Mouse (Mus musculus) neural tube, embryonic 15.5 days (tissue): ENCODE measurements around the gene Dagla. TPM values are rescaled to one million over a fixed set of nuclear protein-coding genes. Genes with fewer than 3 reads are reported as not detected.

Source experiments
- ATAC-seq: fragments of 200-750 bp; cut with Nextera tagmentation; 2 replicates; pipeline ENCODE4 v1.8.0; 2017; ENCODE audit warnings: mild to moderate bottlenecking, moderate TSS enrichment, moderate library complexity; ENCODE audit not compliant: low FRiP score
- H3K27ac ChIP-seq: fragments of 300-500 bp; sonication (generic); replicated peaks from 2 replicates; pipeline ENCODE4 v1.5.1; 2015; ENCODE audit warnings: mild to moderate bottlenecking, inconsistent platforms
- H3K27me3 ChIP-seq: fragments of 300-500 bp; sonication (generic); replicated peaks from 2 replicates; pipeline ENCODE4 v1.6.1; 2015; ENCODE audit warnings: inconsistent platforms
- H3K36me3 ChIP-seq: fragments of 300-500 bp; sonication (generic); 2 replicates; pipeline ENCODE4 v1.6.1; 2015; ENCODE audit warnings: inconsistent platforms
- H3K4me1 ChIP-seq: fragments of 300-500 bp; sonication (generic); 2 replicates; pipeline ENCODE4 v1.6.1; 2015; ENCODE audit warnings: inconsistent platforms
- H3K4me2 ChIP-seq: fragments of 300-500 bp; sonication (generic); 2 replicates; pipeline ENCODE4 v1.6.1; 2015; ENCODE audit warnings: inconsistent platforms, mild to moderate bottlenecking, moderate library complexity
- H3K4me3 ChIP-seq: fragments of 300-500 bp; sonication (generic); replicated peaks from 2 replicates; pipeline ENCODE4 v1.5.1; 2015; ENCODE audit warnings: mild to moderate bottlenecking, inconsistent platforms
- H3K9ac ChIP-seq: fragments of 300-500 bp; sonication (generic); replicated peaks from 2 replicates; pipeline ENCODE4 v1.6.1; 2015; ENCODE audit warnings: mild to moderate bottlenecking, inconsistent platforms
- H3K9me3 ChIP-seq: fragments of 300-500 bp; sonication (generic); replicated peaks from 2 replicates; pipeline ENCODE4 v1.6.1; 2016; ENCODE audit warnings: inconsistent platforms
- WGBS: fragments of 180-500 bp; shearing (Covaris S2); methylation state at CpG from one replicate; pipeline ENCODE4 v1.1.7; 2015; ENCODE audit warnings: mixed read lengths; 5-methylcytosine and 5-hydroxymethylcytosine counted together
- polyA plus RNA-seq: library from polyadenylated mRNA; unstranded; fragments of >200 nt; fragmentation: Nextera tagmentation; extraction: Ambion mirVana; gene quantifications from 2 replicates; pipeline ENCODE4 v1.2.1, GENCODE M21; 2015

Dagla gene
- polyA plus RNA-seq, 1 experiment from 2014 or later, result 12.2 TPM

DNA sequence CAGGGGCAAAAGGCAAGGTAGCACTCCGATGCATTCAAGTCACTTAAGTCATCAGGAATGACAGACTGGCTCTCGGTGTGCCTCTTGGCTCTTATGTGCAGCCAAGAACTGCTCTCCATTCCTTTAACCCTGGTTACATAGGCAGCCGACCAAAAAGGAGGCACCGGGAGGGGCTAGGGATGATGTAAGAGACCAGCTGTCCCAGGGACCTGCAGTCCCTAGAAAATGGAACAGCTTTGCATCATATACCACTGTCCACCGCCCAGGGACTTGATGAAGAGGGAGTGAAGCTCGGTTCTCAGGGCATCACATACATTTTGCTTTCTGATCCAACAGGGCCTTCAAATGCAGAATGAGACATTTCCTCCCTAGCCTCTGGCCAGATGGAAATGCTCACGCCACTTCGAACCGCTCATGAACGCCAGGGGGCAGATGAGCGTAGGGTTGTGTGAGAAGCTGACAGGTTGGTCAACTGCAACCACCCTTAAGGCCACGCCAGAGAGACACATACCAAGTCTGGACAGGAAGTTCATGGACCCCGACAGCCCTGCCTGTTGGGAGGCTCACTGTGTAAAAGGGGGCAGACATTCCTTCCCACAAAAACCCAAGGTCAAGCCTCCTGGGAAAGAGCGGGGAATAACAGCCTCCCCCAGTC lies 38.4 kb downstream of the Dagla start:
- Histone ChIP-seq H3K9me3 (no peaks in the 10 kb centered on the region), H3K9ac (no peak overlapping the region), H3K36me3 (peaks cover 28% of the 10 kb centered on the region), H3K27me3 (peaks cover 28% of the 10 kb centered on the region), H3K4me3 (no peak overlapping the region), H3K4me2 (no peak overlapping the region), H3K27ac (peak overlapping the region; percentile 41), H3K4me1 (peaks cover 14% of the 10 kb centered on the region)
- ATAC-seq, result no peak
- 25% methylated on average over 14 of the region's 14 CpGs for WGBS

DNA sequence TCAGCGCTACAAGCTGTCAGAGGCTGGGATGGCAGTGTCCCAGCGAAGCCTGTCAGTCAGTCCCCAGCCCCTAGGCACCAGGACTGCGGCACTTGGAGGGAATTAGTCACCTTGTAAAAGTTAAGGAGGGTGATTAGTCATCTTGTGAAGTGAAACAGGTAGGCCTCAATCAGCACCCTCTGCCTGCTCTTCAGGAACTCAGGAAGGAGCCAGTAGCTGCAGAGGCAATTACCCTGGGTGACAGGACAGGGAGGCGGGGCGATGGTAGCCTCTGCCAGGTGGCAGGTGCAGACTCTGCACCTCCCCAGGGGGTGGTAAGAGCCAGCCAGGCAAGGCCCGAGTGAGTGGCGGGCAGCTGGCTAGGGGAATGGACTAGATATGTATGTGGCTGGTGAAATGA lies 43.3 kb downstream of the Dagla start:
- Histone ChIP-seq H3K36me3 (peaks cover 51% of the 10 kb centered on the region), H3K27ac (no peak overlapping the region), H3K4me2 (no peak overlapping the region), H3K4me3 (no peak overlapping the region), H3K9ac (no peak overlapping the region), H3K27me3 (peaks cover 8% of the 10 kb centered on the region), H3K4me1 (peaks cover 3% of the 10 kb centered on the region; the same call in 1 of the 2 replicates), H3K9me3 (no peaks in the 10 kb centered on the region)
- no peak for ATAC-seq
- WGBS, result 60% methylated on average over 7 of the region's 7 CpGs

- WGBS, result 21% methylated on average over 6 of the region's 6 CpGs
- H3K4me2 ChIP-seq, result no peak overlapping the region
- ATAC-seq, result peak; percentile 58
- no peak overlapping the region for H3K9ac ChIP-seq
- H3K4me1 ChIP-seq, result no peaks in the 10 kb centered on the region
- no peak overlapping the region for H3K27ac ChIP-seq
- H3K4me3 ChIP-seq, result no peak overlapping the region
- no peaks in the 10 kb centered on the region for H3K27me3 ChIP-seq
- H3K9me3 ChIP-seq, result no peaks in the 10 kb centered on the region
- peaks cover 61% of the 10 kb centered on the region for H3K36me3 ChIP-seq
These were observed 46.2 kb downstream of the Dagla start for GRCm38 (mm10) chr19:10258279-10259011.

DNA sequence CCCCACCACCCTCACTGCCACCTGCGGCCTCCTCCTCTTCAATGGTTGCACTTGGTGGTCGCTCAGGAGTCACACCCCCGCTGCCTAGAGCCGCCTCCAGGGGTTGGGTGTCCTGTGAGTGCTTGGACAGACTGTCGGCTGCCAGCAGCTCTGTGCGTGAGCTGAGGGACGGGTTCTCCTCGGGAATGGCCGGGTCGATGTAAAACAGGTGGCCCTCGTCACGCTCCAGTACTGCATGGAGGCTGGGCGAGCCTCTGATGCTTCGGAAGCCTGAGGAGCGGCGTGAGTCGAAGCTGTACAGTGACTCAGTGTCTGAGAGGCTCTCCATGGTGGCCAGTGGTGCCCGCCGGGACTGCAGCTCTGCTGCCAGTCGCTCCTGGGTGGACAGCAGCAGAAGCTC lies 56.5 kb downstream of the Dagla start:
- Histone ChIP-seq H3K4me3 (no peak overlapping the region), H3K36me3 (peaks cover 13% of the 10 kb centered on the region), H3K9me3 (no peaks in the 10 kb centered on the region), H3K27ac (no peak overlapping the region), H3K4me2 (no peak overlapping the region), H3K27me3 (no peaks in the 10 kb centered on the region), H3K9ac (no peak overlapping the region), H3K4me1 (no peaks in the 10 kb centered on the region)
- no peak for ATAC-seq
- WGBS, result 66% methylated on average over 20 of the region's 20 CpGs

DNA sequence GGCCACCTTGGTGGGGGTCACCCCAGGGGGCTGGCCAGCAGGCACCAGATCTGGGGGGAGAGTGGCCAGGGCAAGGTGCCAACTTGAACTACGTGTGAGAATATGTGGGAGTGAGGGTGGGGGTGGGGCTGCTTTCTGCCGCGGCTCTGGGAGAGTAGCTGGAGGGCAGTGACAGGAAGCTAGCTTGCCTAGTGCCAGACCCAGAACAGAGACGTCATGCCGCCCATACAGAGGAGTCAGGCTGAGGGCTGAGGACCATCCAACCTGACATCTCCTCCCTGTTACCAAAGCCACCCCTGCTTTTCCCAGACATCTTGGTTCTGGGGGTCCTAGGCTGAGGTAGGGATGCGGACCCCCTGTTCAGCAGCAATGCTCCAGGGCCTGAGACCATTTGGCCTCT lies 57.5 kb downstream of the Dagla start:
- Histone ChIP-seq H3K4me2 (no peak overlapping the region), H3K4me1 (0 out of 2 replicates have a peak, but pooled peaks cover 2% of the 10 kb centered on the region), H3K27ac (no peak overlapping the region), H3K9me3 (no peaks in the 10 kb centered on the region), H3K36me3 (peaks cover 13% of the 10 kb centered on the region), H3K4me3 (no peak overlapping the region), H3K27me3 (no peaks in the 10 kb centered on the region), H3K9ac (no peak overlapping the region)
- ATAC-seq, result no peak
- 36% methylated on average over 6 of the region's 6 CpGs for WGBS

DNA sequence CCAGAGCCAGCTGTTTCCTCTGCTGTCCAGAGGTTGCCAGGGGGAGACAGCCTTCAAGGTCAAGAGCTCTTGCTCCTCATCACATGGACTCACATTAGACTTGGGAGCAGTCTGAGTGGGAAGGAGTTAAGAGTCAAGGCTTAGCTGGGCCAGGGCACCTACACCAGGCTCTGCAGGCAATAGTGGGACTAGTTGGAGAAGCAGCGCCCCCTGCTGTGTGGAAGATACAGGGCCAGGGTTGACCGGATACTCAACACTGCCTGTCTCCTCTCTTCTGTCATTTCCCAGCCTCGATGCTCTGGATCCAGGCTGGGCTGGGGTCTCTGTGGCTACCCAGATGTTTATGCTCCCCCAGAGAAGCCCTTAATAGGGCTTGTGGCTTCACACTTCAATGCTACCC lies 60.5 kb downstream of the Dagla start:
- 22% methylated on average over 3 of the region's 3 CpGs for WGBS
- no peak for ATAC-seq
- no peak overlapping the region for H3K4me2 ChIP-seq
- no peaks in the 10 kb centered on the region for H3K9me3 ChIP-seq
- peaks cover 16% of the 10 kb centered on the region for H3K27me3 ChIP-seq
- peaks cover 6% of the 10 kb centered on the region for H3K36me3 ChIP-seq
- peaks cover 11% of the 10 kb centered on the region for H3K4me1 ChIP-seq
- H3K9ac ChIP-seq, result no peak overlapping the region
- H3K27ac ChIP-seq, result no peak overlapping the region
- H3K4me3 ChIP-seq, result no peak overlapping the region

DNA sequence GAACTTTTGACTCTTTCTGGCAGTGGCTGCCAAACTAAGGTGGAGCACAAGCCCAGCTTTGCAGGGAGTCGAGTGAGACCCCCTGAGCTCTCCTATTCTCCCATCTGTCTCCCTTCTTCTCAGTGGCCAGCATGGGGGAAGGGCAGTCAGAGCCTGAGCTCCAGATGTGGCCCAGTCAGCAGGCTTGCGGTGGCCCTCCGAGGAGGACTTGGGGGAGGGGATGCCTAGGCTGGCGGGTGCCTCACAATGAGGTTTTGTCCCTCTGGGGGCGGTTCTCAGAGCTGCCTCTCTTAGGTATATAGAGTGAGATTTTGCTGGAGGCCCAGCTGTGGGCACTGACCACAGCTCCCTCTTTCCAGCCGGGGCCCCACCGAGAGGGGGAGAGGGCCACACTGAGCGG lies 61.8 kb downstream of the Dagla start:
- no peak overlapping the region for H3K4me2 ChIP-seq
- peaks cover 16% of the 10 kb centered on the region for H3K27me3 ChIP-seq

GRCm38 (mm10) chr19:10240654-10241305 lies 63.9 kb downstream of the Dagla start, which contains the start of gene Myrf:
Gene Myrf (minus strand): TSS chr19:10240748.
- Histone ChIP-seq H3K36me3 (no peaks in the 10 kb centered on the region), H3K9ac (peak within 1 kb of the TSS; percentile 51), H3K4me1 (peaks cover 11% of the 10 kb centered on the region), H3K4me2 (peak within 1 kb of the TSS; percentile 84), H3K27ac (no peak within 1 kb of the TSS), H3K27me3 (peaks cover 16% of the 10 kb centered on the region), H3K9me3 (no peaks in the 10 kb centered on the region), H3K4me3 (peak within 1 kb of the TSS; percentile 46)
- peak; percentile 46; the same call in 1 of the 2 replicates for ATAC-seq
- WGBS, result 9% methylated on average over 43 of the region's 43 CpGs

More for the DNA sequence above, 61.8 kb downstream of the Dagla start:
- ATAC-seq, result no peak
- peaks cover 11% of the 10 kb centered on the region for H3K4me1 ChIP-seq
- peaks cover 6% of the 10 kb centered on the region for H3K36me3 ChIP-seq
- H3K9ac ChIP-seq, result no peak overlapping the region
- no peak overlapping the region for H3K4me3 ChIP-seq
- H3K27ac ChIP-seq, result no peak overlapping the region
- H3K9me3 ChIP-seq, result no peaks in the 10 kb centered on the region
- 8% methylated on average over 8 of the region's 8 CpGs for WGBS

DNA sequence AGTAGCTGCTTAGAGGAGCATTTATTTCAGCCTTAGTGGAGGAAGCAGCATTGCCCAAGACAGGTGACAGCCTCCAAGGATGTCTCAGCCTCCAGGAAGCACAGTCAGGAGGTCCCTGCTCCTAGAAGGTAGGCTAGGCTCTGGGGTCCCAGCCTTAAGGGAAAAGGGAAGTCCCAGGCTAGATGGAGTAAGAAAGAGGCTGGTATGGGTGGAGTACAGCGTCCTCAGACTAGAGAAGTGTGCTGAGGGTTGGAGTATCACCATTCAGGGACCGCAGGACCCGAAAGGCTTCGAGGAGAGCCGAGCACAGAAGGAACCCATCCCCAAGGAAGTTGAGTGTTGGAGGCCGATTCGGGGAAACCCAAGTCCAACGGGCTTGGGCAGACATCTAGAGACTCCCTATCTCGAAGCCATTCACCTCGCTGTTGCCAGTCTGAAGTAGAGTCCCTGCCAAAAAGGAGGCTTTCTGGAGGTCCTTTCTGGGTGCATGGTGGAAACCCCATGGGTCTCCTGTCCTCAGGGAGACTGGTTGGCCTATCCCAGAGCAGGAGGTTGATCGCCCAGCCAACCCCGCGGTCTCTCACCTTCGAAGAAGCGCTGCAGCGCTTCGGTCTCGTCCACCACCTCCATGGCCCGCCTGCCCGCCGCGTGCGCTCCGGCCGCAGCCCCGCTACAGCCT lies 64.6 kb downstream of the Dagla start:
- ATAC-seq, result no peak
- WGBS, result 5% methylated on average over 21 of the region's 26 CpGs
- no peaks in the 10 kb centered on the region for H3K36me3 ChIP-seq
- H3K4me1 ChIP-seq, result peaks cover 11% of the 10 kb centered on the region
- H3K27ac ChIP-seq, result no peak overlapping the region
- H3K27me3 ChIP-seq, result peaks cover 16% of the 10 kb centered on the region
- H3K4me3 ChIP-seq, result peak overlapping the region; percentile 46
- H3K9me3 ChIP-seq, result no peaks in the 10 kb centered on the region
- H3K9ac ChIP-seq, result peak overlapping the region; percentile 51
- H3K4me2 ChIP-seq, result peak overlapping the region; percentile 84

DNA sequence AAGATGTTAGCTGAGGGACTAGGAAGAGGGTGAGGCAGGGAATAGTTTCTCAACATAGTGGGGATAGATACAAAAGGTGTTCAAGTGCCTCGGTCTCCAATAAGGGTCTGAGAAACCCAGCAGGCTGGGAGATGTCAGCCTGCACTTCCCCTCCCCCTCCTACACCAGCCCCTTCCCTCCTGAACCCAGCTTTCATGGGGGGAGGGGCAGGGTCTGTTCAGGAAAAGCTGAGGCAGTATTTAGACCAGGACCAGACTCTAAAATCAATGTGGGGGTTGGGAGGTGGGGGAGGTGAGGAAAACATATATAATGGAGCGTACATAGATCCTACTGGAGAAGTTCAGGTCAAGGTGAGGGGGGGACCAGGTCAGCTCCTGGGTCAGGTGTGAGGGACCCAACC lies 65.3 kb downstream of the Dagla start:
- H3K9me3 ChIP-seq, result no peaks in the 10 kb centered on the region
- peaks cover 11% of the 10 kb centered on the region for H3K4me1 ChIP-seq
- H3K4me2 ChIP-seq, result peak overlapping the region; percentile 84; the same call in 1 of the 2 replicates
- H3K9ac ChIP-seq, result no peak overlapping the region
- WGBS, result 63% methylated on average over 2 of the region's 2 CpGs
- H3K36me3 ChIP-seq, result no peaks in the 10 kb centered on the region
- peaks cover 16% of the 10 kb centered on the region for H3K27me3 ChIP-seq
- ATAC-seq, result no peak
- no peak overlapping the region for H3K4me3 ChIP-seq
- no peak overlapping the region for H3K27ac ChIP-seq

- H3K4me2 ChIP-seq, result no peak overlapping the region
- peaks cover 11% of the 10 kb centered on the region for H3K4me1 ChIP-seq
- peaks cover 16% of the 10 kb centered on the region for H3K27me3 ChIP-seq
- no peak for ATAC-seq
- H3K9ac ChIP-seq, result no peak overlapping the region
- H3K9me3 ChIP-seq, result no peaks in the 10 kb centered on the region
- 72% methylated on average over 3 of the region's 3 CpGs for WGBS
- H3K4me3 ChIP-seq, result no peak overlapping the region
- no peak overlapping the region for H3K27ac ChIP-seq
- no peaks in the 10 kb centered on the region for H3K36me3 ChIP-seq
These were observed 66.2 kb downstream of the Dagla start for GRCm38 (mm10) chr19:10238477-10238876.
